In genomic region chr16:94997340-94997849, GRCm38 (mm10) we compare ENCODE assay signal across 9 mouse cellular contexts. TPM values are rescaled to one million over a fixed set of nuclear protein-coding genes. Genes with fewer than 3 reads are reported as not detected.
DNase-seq lines count a peak whose midpoint lies in the region; ATAC-seq and TF ChIP-seq lines count a peak whose summit lies in the region.
"Had no signal": no experiment of that assay in that cellular context is flagged by ENCODE, and none has a peak within 500 bp of the region (broad histone marks: within the 10 kb centered on the region; RNA-seq: fewer than 3 reads in every experiment).

TSS of gene Kcnj6 (minus strand) at chr16:94997701.

- peaks cover 65% of the 10 kb centered on the region for H3K27me3 ChIP-seq in heart, embryonic 13.5 days (replicated peaks)
- H3K27me3 ChIP-seq in forebrain, embryonic 13.5 days: peaks cover 48% of the 10 kb centered on the region
- peaks cover 22% of the 10 kb centered on the region for H3K27me3 ChIP-seq in intestine, postnatal 0 days (replicated peaks; ENCODE audit: control insufficient read depth, insufficient read depth, low read length)
- peaks cover 20% of the 10 kb centered on the region for H3K27me3 ChIP-seq in midbrain, embryonic 11.5 days (ENCODE audit: control insufficient read depth, insufficient read depth, low read length)

- H3K4me1 ChIP-seq in heart, embryonic 13.5 days: 0 out of 2 replicates have a peak, but pooled peaks cover 4% of the 10 kb centered on the region
- H3K4me1 ChIP-seq in forebrain, embryonic 13.5 days: peaks cover 35% of the 10 kb centered on the region
- no peaks in the 10 kb centered on the region for H3K4me1 ChIP-seq in intestine, postnatal 0 days (replicated peaks; ENCODE audit: control insufficient read depth, insufficient read depth, low read length)
- H3K4me1 ChIP-seq in midbrain, embryonic 11.5 days (ENCODE audit: control insufficient read depth, insufficient read depth, low read length): peaks cover 10% of the 10 kb centered on the region; the same call in 1 of the 2 replicates

- no peak within 1 kb of the TSS for H3K27ac ChIP-seq in heart, embryonic 13.5 days (replicated peaks)
- no peak within 1 kb of the TSS for H3K27ac ChIP-seq in forebrain, embryonic 13.5 days
- no peak within 1 kb of the TSS for H3K27ac ChIP-seq in intestine, postnatal 0 days (ENCODE audit: low read depth, low read length)
- no peak within 1 kb of the TSS for H3K27ac ChIP-seq in midbrain, embryonic 11.5 days (ENCODE audit: low read depth, low read length)

- peak within 1 kb of the TSS; percentile 60 for H3K4me2 ChIP-seq in heart, embryonic 13.5 days
- peak within 1 kb of the TSS; percentile 88 for H3K4me2 ChIP-seq in forebrain, embryonic 13.5 days
- H3K4me2 ChIP-seq in intestine, postnatal 0 days (replicated peaks; ENCODE audit: low read depth): peak within 1 kb of the TSS; percentile 44; the same call in 1 of the 2 replicates
- H3K4me2 ChIP-seq in midbrain, embryonic 11.5 days: peak within 1 kb of the TSS; percentile 70

- peak; percentile 56 for TF ChIP-seq CTCF in intestine, postnatal 0 days (IDR thresholded peaks at IDR 0.05; ENCODE audit: low read depth)

- no peak for DNase-seq in heart, postnatal 36 days
- DNase-seq in midbrain, embryonic 11.5 days (ENCODE audit: low spot score, missing footprints): peak; percentile 97
- DNase-seq in testis, postnatal 10 days (ENCODE audit: low spot score): peak; percentile 43
- no peak for DNase-seq in gastrocnemius, postnatal 36 days

- intact Hi-C loops in heart, postnatal 36 days (cut with DNase I): loop anchor here (1.0 to 5.0 kb wide), 2 partner anchors 181 to 210 kb away; no protein-coding TSS in a partner anchor
- intact Hi-C loops in gastrocnemius, postnatal 36 days (cut with DNase I): loop anchor here (5.0 kb wide), 1 partner anchor 180 kb away; no protein-coding TSS in a partner anchor

- H3K4me3 ChIP-seq in heart, embryonic 13.5 days: peak within 1 kb of the TSS; percentile 25
- peak within 1 kb of the TSS; percentile 48 for H3K4me3 ChIP-seq in forebrain, embryonic 13.5 days
- no peak within 1 kb of the TSS for H3K4me3 ChIP-seq in intestine, postnatal 0 days (ENCODE audit: low read depth, low read length)
- peak within 1 kb of the TSS; percentile 35 for H3K4me3 ChIP-seq in midbrain, embryonic 11.5 days (ENCODE audit: low read depth, low read length)

- H3K36me3 ChIP-seq in heart, embryonic 13.5 days: no peaks in the 10 kb centered on the region
- H3K36me3 ChIP-seq in forebrain, embryonic 13.5 days (ENCODE audit: poor library complexity, severe bottlenecking): no peaks in the 10 kb centered on the region
- no peaks in the 10 kb centered on the region for H3K36me3 ChIP-seq in intestine, postnatal 0 days (ENCODE audit: control insufficient read depth, insufficient read depth)
- no peaks in the 10 kb centered on the region for H3K36me3 ChIP-seq in midbrain, embryonic 11.5 days (ENCODE audit: control insufficient read depth, insufficient read depth, low read length)

- no peak for ATAC-seq in heart, embryonic 13.5 days (ENCODE audit: extremely low read depth, insufficient number of reproducible peaks, low FRiP score, low TSS enrichment)
- ATAC-seq in cerebellum, adult (ENCODE audit: insufficient number of reproducible peaks, low FRiP score, low TSS enrichment): peak; percentile 82
- peak; percentile 91 for ATAC-seq in forebrain, embryonic 13.5 days
- ATAC-seq in intestine, postnatal 0 days: no peak
- peak; percentile 84 for ATAC-seq in midbrain, embryonic 11.5 days (ENCODE audit: low FRiP score)

- no peak within 1 kb of the TSS for H3K9ac ChIP-seq in heart, embryonic 13.5 days
- peak within 1 kb of the TSS; percentile 60 for H3K9ac ChIP-seq in forebrain, embryonic 13.5 days
- no peak within 1 kb of the TSS for H3K9ac ChIP-seq in intestine, postnatal 0 days (ENCODE audit: low read depth, low read length)
- H3K9ac ChIP-seq in midbrain, embryonic 11.5 days (ENCODE audit: low read length): peak within 1 kb of the TSS; percentile 28; the same call in 1 of the 2 replicates

- under 1% methylated on average over 43 of the region's 43 CpGs for WGBS in heart, embryonic 13.5 days
- WGBS in forebrain, embryonic 13.5 days: under 1% methylated on average over 43 of the region's 43 CpGs
- 1% methylated on average over 43 of the region's 43 CpGs for WGBS in intestine, postnatal 0 days
- 0% methylated on average over 43 of the region's 43 CpGs for WGBS in midbrain, embryonic 11.5 days

- H3K9me3 ChIP-seq in heart, embryonic 13.5 days: no peaks in the 10 kb centered on the region
- no peaks in the 10 kb centered on the region for H3K9me3 ChIP-seq in forebrain, embryonic 13.5 days (replicated peaks)
- H3K9me3 ChIP-seq in intestine, postnatal 0 days (ENCODE audit: control insufficient read depth): no peaks in the 10 kb centered on the region
- no peaks in the 10 kb centered on the region for H3K9me3 ChIP-seq in midbrain, embryonic 11.5 days (ENCODE audit: control insufficient read depth, low read length)

RNA-seq across cellular contexts. Expression of gene Kcnj6, which starts in this region (rescaled TPM):
- polyA plus RNA-seq in heart, embryonic 13.5 days (2015; fragmentation: Nextera tagmentation; extraction: Ambion mirVana): 0.05 and 0.18 TPM in 2 replicates
- total RNA-seq in heart, postnatal 36 days (2021): not detected
- polyA plus RNA-seq in forebrain, embryonic 13.5 days (2015; fragmentation: Nextera tagmentation; extraction: Ambion mirVana): 0.75 and 0.97 TPM in 2 replicates
- not detected in 2 replicates for polyA plus RNA-seq in intestine, postnatal 0 days (2015; fragmentation: Nextera tagmentation; extraction: Ambion mirVana)
- 0.15 and 0.37 TPM in 2 replicates for polyA plus RNA-seq in midbrain, embryonic 11.5 days (2014; fragmentation: Nextera tagmentation; extraction: Ambion mirVana)
- total RNA-seq in gastrocnemius, postnatal 36 days (2021): not detected
- polyA plus RNA-seq: large intestine, adult 2 months had no signal

Comparison
In these comparisons a context has a peak if more than half of its experiments do, and no peak if none do; other contexts are left out.
1. Peak in ATAC-seq, H3K4me3 ChIP-seq, H3K9ac ChIP-seq and H3K4me2 ChIP-seq in forebrain, embryonic 13.5 days; RNA of the gene not detected or under 1 TPM.
2. Peak in DNase-seq, ATAC-seq, H3K4me3 ChIP-seq, H3K9ac ChIP-seq and H3K4me2 ChIP-seq in midbrain, embryonic 11.5 days; RNA of the gene not detected or under 1 TPM.